Mouse (Mus musculus): ENCODE measurements around the gene Tnp2.

DNA sequence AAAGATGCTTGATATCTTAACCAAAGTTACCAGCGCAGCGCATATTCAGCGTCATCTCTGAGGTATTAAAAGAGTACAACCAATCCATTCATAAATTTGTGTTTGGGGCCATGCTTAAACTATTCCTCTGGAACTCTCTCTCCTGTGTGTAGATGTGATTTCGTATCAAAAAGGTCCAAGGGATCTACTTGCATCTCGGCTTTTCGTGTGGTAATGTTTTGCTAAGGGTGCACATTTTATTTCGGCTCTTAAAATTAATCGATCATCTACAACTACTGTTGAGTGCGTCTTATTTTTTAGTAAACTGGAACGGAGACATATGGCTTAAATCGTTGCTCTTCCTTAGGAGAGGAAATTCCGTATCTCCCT is 46.1 kb upstream of the Tnp2 start:
- TF ChIP-seq ZNF384 (IDR thresholded peaks at IDR 0.05; ENCODE audit: low read depth, low read length) (no peak), MAFK (IDR thresholded peaks at IDR 0.05; ENCODE audit: insufficient read depth, low read depth, low read length) (0 out of 2 replicates have a peak, but pooled peaks have one; percentile 35), ZC3H11A (IDR thresholded peaks at IDR 0.05; ENCODE audit: borderline replicate concordance, low read depth, low read length) (no peak), CHD2 (IDR thresholded peaks at IDR 0.05; ENCODE audit: low read depth, low read length) (no peak)
